Mouse (Mus musculus) testis, adult 2 months (tissue): ENCODE measurements around the gene Plin4.

Experiments
- CTCF ChIP-seq: fragments of 200-500 bp; IDR thresholded peaks from 2 replicates; pipeline ENCODE4 v1.5.1; 2012; ENCODE audit warnings: low read depth, mild to moderate bottlenecking, inconsistent platforms, low read length, moderate library complexity; ENCODE audit not compliant: control insufficient read depth, insufficient read depth, insufficient replicate concordance
- POLR2A ChIP-seq: fragments of 200-500 bp; IDR thresholded peaks from 2 replicates; pipeline ENCODE4 v1.6.1; 2012; ENCODE audit warnings: low read depth, mild to moderate bottlenecking, inconsistent platforms, low read length, moderate library complexity; ENCODE audit not compliant: control insufficient read depth

DNA sequence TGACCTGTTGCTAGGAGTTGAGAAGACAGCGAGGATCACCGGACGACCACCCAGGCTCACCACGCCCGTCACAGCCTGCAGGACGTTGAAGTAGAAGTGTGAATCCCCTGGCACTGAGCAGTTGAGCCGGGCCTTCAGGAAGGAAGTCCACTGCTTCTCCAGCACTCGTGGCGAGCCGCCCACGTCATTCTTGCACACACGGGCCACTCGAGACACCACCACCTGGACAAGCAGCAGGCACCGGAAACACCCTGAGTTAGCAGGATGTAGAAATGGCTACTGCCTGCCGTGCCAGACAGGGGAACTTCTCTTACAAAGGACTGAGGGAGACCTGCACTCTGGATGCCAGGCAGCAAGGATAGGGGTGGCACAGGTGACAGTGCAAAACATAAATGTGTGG is 18.6 kb upstream of the Plin4 start:
- TF ChIP-seq POLR2A (no peak), CTCF (no peak)
